9 mouse cellular contexts compared by ENCODE assay signal in the genomic region with DNA sequence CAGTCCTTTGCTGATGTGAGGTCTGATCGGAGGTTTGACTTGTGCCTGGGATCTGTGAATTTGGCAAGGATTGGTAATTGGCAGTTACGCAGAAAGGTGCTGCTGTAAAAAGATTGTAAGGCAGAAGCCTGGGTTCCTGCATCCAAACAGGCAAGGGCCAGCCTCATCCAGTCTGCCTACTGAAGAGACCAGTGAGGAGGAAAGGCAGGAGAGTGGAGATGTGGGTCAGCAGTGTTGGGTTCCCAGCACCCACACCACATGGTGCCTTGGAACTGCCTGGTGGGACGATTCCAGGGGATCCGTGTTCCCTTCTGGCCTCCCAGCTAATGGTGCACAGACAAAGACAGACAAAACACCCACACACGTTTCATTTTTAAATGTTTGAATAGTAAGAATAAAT. TPM values are rescaled to one million over a fixed set of nuclear protein-coding genes. Genes with fewer than 3 reads are reported as not detected.
DNase-seq lines count a peak whose midpoint lies in the region; ATAC-seq lines count a peak whose summit lies in the region.
"Had no signal": no experiment of that assay in that cellular context is flagged by ENCODE, and none has a peak within 500 bp of the region (broad histone marks: within the 10 kb centered on the region; RNA-seq: fewer than 3 reads in every experiment).

No protein-coding gene starts in this region.

- H3K9ac ChIP-seq in intestine, embryonic 16.5 days (ENCODE audit: low read depth, low read length): peak overlapping the region; percentile 80
- peak overlapping the region; percentile 90 for H3K9ac ChIP-seq in midbrain, embryonic 16.5 days (ENCODE audit: low read depth, low read length)

- no peak for ATAC-seq in intestine, embryonic 16.5 days
- no peak for ATAC-seq in midbrain, embryonic 16.5 days
- ATAC-seq in activated CD4-positive, CD25-positive, alpha-beta regulatory T cell, adult 4 months: no peak

- H3K27ac ChIP-seq in intestine, embryonic 16.5 days (ENCODE audit: low read length): peak overlapping the region; percentile 89
- peak overlapping the region; percentile 91; the same call in 1 of the 2 replicates for H3K27ac ChIP-seq in midbrain, embryonic 16.5 days (ENCODE audit: low read length)

- H3K36me3 ChIP-seq in intestine, embryonic 16.5 days (ENCODE audit: control insufficient read depth, insufficient read depth, low read length): peaks cover 11% of the 10 kb centered on the region
- peaks cover 13% of the 10 kb centered on the region; the same call in 1 of the 2 replicates for H3K36me3 ChIP-seq in midbrain, embryonic 16.5 days (ENCODE audit: control insufficient read depth, insufficient read depth, low read length)

- H3K9me3 ChIP-seq in intestine, embryonic 16.5 days (ENCODE audit: control insufficient read depth, low read length): no peaks in the 10 kb centered on the region
- no peaks in the 10 kb centered on the region for H3K9me3 ChIP-seq in midbrain, embryonic 16.5 days (replicated peaks; ENCODE audit: control insufficient read depth, low read length, poor library complexity, severe bottlenecking)

- peaks cover 13% of the 10 kb centered on the region for H3K4me1 ChIP-seq in intestine, embryonic 16.5 days (ENCODE audit: control insufficient read depth, insufficient read depth, low read length)
- peaks cover 22% of the 10 kb centered on the region for H3K4me1 ChIP-seq in midbrain, embryonic 16.5 days (ENCODE audit: control insufficient read depth, insufficient read depth, low read length)

- 64% methylated on average over 5 of the region's 5 CpGs for WGBS in intestine, embryonic 16.5 days
- WGBS in midbrain, embryonic 16.5 days: 67% methylated on average over 5 of the region's 5 CpGs

- peak overlapping the region; percentile 77 for H3K4me3 ChIP-seq in intestine, embryonic 16.5 days (ENCODE audit: low read length)
- H3K4me3 ChIP-seq in midbrain, embryonic 16.5 days (ENCODE audit: low read depth, low read length): peak overlapping the region; percentile 71

- no peaks in the 10 kb centered on the region for H3K27me3 ChIP-seq in intestine, embryonic 16.5 days (replicated peaks; ENCODE audit: control insufficient read depth, insufficient read depth, low read length)
- no peaks in the 10 kb centered on the region for H3K27me3 ChIP-seq in midbrain, embryonic 16.5 days (ENCODE audit: control insufficient read depth, insufficient read depth, low read depth, low read length)

- intact Hi-C loops in gastrocnemius, postnatal 14 days (cut with DNase I; ENCODE audit: low total_unique reads): no loop called here

- H3K4me2 ChIP-seq in intestine, embryonic 16.5 days (ENCODE audit: low read depth, low read length): peak overlapping the region; percentile 85
- peak overlapping the region; percentile 76 for H3K4me2 ChIP-seq in midbrain, embryonic 16.5 days (ENCODE audit: low read length)

- DNase-seq in cerebellum, adult 11-12 months: peak; percentile 51
- no peak for DNase-seq in cerebellum, postnatal 4 days (ENCODE audit: low spot score in 2 of 2)
- peak; percentile 33 for DNase-seq in right cerebral cortex, adult 18-20 months
- no peak for DNase-seq in right cerebral cortex, postnatal 4 days
- no peak for DNase-seq in gastrocnemius, postnatal 14 days

RNA-seq across cellular contexts. Expression of gene Zfp719, which starts 1.1 kb away (rescaled TPM):
- polyA plus RNA-seq in intestine, embryonic 16.5 days (2015; fragmentation: Nextera tagmentation; extraction: Ambion mirVana): 7.5 and 8.3 TPM in 2 replicates
- polyA plus RNA-seq in midbrain, embryonic 16.5 days (2015; fragmentation: Nextera tagmentation; extraction: Ambion mirVana): 15.6 and 17.1 TPM in 2 replicates
- 1 to 10 TPM; 3.7 to 5.6 TPM for total RNA-seq in gastrocnemius, postnatal 14 days (2021)
- 10 to 100 TPM in 1 of 2 experiments, 1 to 10 TPM in 1; 9.4 to 10.9 TPM for polyA plus RNA-seq in activated CD4-positive, CD25-positive, alpha-beta regulatory T cell, adult 4 months (2017; shearing (Covaris generic))

RNA-seq across cellular contexts. Expression of gene Zfp658, which starts 18.5 kb away (rescaled TPM):
- 2.2 and 2.4 TPM in 2 replicates for polyA plus RNA-seq in intestine, embryonic 16.5 days (2015; fragmentation: Nextera tagmentation; extraction: Ambion mirVana)
- 9.1 and 9.9 TPM in 2 replicates for polyA plus RNA-seq in midbrain, embryonic 16.5 days (2015; fragmentation: Nextera tagmentation; extraction: Ambion mirVana)
- under 1 TPM; 0.64 to 0.88 TPM for total RNA-seq in gastrocnemius, postnatal 14 days (2021)
- polyA plus RNA-seq in activated CD4-positive, CD25-positive, alpha-beta regulatory T cell, adult 4 months (2017; shearing (Covaris generic)): 1 to 10 TPM; 3.2 to 3.4 TPM

RNA-seq across cellular contexts. Expression of gene Zfp819, which starts 26.4 kb away (rescaled TPM):
- polyA plus RNA-seq in intestine, embryonic 16.5 days (2015; fragmentation: Nextera tagmentation; extraction: Ambion mirVana): not detected in 2 replicates
- 0.40 and 0.55 TPM in 2 replicates for polyA plus RNA-seq in midbrain, embryonic 16.5 days (2015; fragmentation: Nextera tagmentation; extraction: Ambion mirVana)
- total RNA-seq in gastrocnemius, postnatal 14 days (2021): not detected
- under 1 TPM in 1 of 2 experiments, not detected in 1; 0.20 TPM for polyA plus RNA-seq in activated CD4-positive, CD25-positive, alpha-beta regulatory T cell, adult 4 months (2017; shearing (Covaris generic))

RNA-seq across cellular contexts. Expression of gene Cd33, which starts 36.3 kb away (rescaled TPM):
- polyA plus RNA-seq in intestine, embryonic 16.5 days (2015; fragmentation: Nextera tagmentation; extraction: Ambion mirVana): 2.3 TPM in 2 replicates
- polyA plus RNA-seq in midbrain, embryonic 16.5 days (2015; fragmentation: Nextera tagmentation; extraction: Ambion mirVana): 0.67 and 1.4 TPM in 2 replicates
- total RNA-seq in gastrocnemius, postnatal 14 days (2021): 1 to 10 TPM; 1.7 to 2.1 TPM
- polyA plus RNA-seq in activated CD4-positive, CD25-positive, alpha-beta regulatory T cell, adult 4 months (2017; shearing (Covaris generic)): not detected

RNA-seq across cellular contexts. Expression of gene Ceacam18, which starts 54.0 kb away (rescaled TPM):
- 9.9 and 10.1 TPM in 2 replicates for polyA plus RNA-seq in intestine, embryonic 16.5 days (2015; fragmentation: Nextera tagmentation; extraction: Ambion mirVana)
- polyA plus RNA-seq in midbrain, embryonic 16.5 days (2015; fragmentation: Nextera tagmentation; extraction: Ambion mirVana): 0.10 and 0.21 TPM in 2 replicates
- total RNA-seq in gastrocnemius, postnatal 14 days (2021): not detected
- not detected for polyA plus RNA-seq in activated CD4-positive, CD25-positive, alpha-beta regulatory T cell, adult 4 months (2017; shearing (Covaris generic))
- polyA plus RNA-seq: frontal cortex, adult 2 months had no signal

Comparison
In these comparisons a context has a peak if more than half of its experiments do, and no peak if none do; other contexts are left out.
1. DNase-seq: peak in cerebellum, adult 11-12 months (single experiment) and right cerebral cortex, adult 18-20 months (single experiment); none in cerebellum, postnatal 4 days (0 of 2), right cerebral cortex, postnatal 4 days (single experiment) and gastrocnemius, postnatal 14 days (single experiment).